Mouse (Mus musculus) forebrain, embryonic 16.5 days (tissue): Measurements from ENCODE around the gene Lamc3. TPM values are rescaled to one million over a fixed set of nuclear protein-coding genes. Genes with fewer than 3 reads are reported as not detected.

Experiments
- ATAC-seq: fragments of 200-750 bp; cut with Nextera tagmentation; 2 replicates; pipeline ENCODE4 v1.8.0; 2017; ENCODE audit warnings: mild to moderate bottlenecking, moderate library complexity
- H3K27ac ChIP-seq: fragments of 300-500 bp; sonication (generic); 2 replicates; pipeline ENCODE4 v1.5.1; 2014; ENCODE audit warnings: low read length, control low read depth
- H3K27me3 ChIP-seq: fragments of 300-500 bp; sonication (generic); replicated peaks from 2 replicates; pipeline ENCODE4 v1.6.1; 2014; ENCODE audit warnings: low read length; ENCODE audit not compliant: control insufficient read depth, insufficient read depth
- H3K36me3 ChIP-seq: fragments of 300-500 bp; sonication (generic); 2 replicates; pipeline ENCODE4 v1.6.1; 2014; ENCODE audit not compliant: control insufficient read depth, insufficient read depth
- H3K4me1 ChIP-seq: fragments of 300-500 bp; sonication (generic); replicated peaks from 2 replicates; pipeline ENCODE4 v1.6.1; 2014; ENCODE audit warnings: low read length; ENCODE audit not compliant: control insufficient read depth, insufficient read depth
- H3K4me2 ChIP-seq: fragments of 300-500 bp; sonication (generic); 2 replicates; pipeline ENCODE4 v1.6.1; 2014; ENCODE audit warnings: mild to moderate bottlenecking, low read length, control low read depth
- H3K4me3 ChIP-seq: fragments of 300-500 bp; sonication (generic); replicated peaks from 2 replicates; pipeline ENCODE4 v1.5.1; 2014; ENCODE audit warnings: mild to moderate bottlenecking, low read length, control low read depth
- H3K9ac ChIP-seq: fragments of 300-500 bp; sonication (generic); replicated peaks from 2 replicates; pipeline ENCODE4 v1.6.1; 2014; ENCODE audit warnings: low read depth, low read length, control low read depth
- H3K9me3 ChIP-seq: fragments of 300-500 bp; sonication (generic); 2 replicates; pipeline ENCODE4 v1.6.1; 2016; ENCODE audit warnings: low read length; ENCODE audit not compliant: control insufficient read depth
- WGBS: fragments of 180-500 bp; shearing (Covaris S2); extraction: QIAGEN DNeasy Blood & Tissue Kit; methylation state at CpG from one replicate; pipeline ENCODE4 v1.1.7; 2014; 5-methylcytosine and 5-hydroxymethylcytosine counted together
- polyA plus RNA-seq: library from polyadenylated mRNA; unstranded; fragments of >200 nt; fragmentation: Nextera tagmentation; extraction: Ambion mirVana; gene quantifications from 2 replicates; pipeline ENCODE4 v1.2.1, GENCODE M21; 2015

Lamc3 gene
- polyA plus RNA-seq, 1 experiment from 2014 or later, result 3.4 TPM

DNA sequence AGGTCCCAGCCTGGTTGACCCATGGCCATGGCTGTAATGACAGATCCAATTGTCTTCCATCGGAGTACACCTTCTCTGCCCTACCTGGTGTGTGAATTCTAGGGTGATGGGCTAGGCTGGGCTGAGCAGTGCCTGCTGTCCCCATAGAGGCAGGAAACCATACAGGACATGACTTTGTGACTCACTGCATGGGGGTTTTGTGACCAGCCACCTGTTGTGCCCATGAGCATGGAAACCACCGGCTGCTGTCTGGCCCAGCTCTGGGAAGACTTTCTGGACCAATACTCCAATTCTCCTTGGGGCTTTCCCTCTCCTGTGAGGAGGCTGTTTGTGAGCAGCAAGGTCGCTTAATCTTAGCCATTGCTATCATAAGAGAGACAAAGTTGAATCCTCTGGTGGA is 65.6 kb downstream of the Lamc3 start:
- H3K9me3 ChIP-seq, result no peaks in the 10 kb centered on the region
- 85% methylated on average over 3 of the region's 3 CpGs for WGBS
- no peaks in the 10 kb centered on the region for H3K36me3 ChIP-seq
- H3K27ac ChIP-seq, result no peak overlapping the region
- no peak overlapping the region for H3K4me3 ChIP-seq
- H3K4me2 ChIP-seq, result no peak overlapping the region
- no peaks in the 10 kb centered on the region for H3K27me3 ChIP-seq
- no peak for ATAC-seq
- H3K4me1 ChIP-seq, result peaks cover 29% of the 10 kb centered on the region
- H3K9ac ChIP-seq, result no peak overlapping the region

DNA sequence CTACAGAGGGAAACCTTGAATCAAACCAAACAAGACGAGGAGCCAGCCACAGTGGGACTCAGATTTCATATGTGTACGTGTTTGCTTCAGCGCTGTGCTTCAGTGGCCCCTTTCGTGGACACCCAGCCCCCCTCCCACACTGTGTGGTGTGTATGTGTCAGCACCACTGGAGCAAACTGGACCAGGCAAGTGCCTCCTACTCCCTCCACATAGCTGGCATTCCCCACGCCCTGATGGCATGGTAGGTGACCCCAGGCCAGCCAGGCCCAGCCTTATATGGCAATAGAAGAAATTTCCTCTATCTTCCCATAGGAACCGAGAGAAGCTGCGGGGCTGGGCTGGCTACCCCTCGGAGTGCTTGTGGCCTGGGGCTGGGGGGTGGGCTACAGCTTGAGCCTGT is 66.6 kb downstream of the Lamc3 start:
- Histone ChIP-seq H3K36me3 (no peaks in the 10 kb centered on the region), H3K4me3 (no peak overlapping the region), H3K4me1 (peaks cover 29% of the 10 kb centered on the region), H3K4me2 (no peak overlapping the region), H3K27me3 (no peaks in the 10 kb centered on the region), H3K27ac (no peak overlapping the region), H3K9ac (no peak overlapping the region), H3K9me3 (no peaks in the 10 kb centered on the region)
- no peak for ATAC-seq
- 90% methylated on average over 8 of the region's 8 CpGs for WGBS

DNA sequence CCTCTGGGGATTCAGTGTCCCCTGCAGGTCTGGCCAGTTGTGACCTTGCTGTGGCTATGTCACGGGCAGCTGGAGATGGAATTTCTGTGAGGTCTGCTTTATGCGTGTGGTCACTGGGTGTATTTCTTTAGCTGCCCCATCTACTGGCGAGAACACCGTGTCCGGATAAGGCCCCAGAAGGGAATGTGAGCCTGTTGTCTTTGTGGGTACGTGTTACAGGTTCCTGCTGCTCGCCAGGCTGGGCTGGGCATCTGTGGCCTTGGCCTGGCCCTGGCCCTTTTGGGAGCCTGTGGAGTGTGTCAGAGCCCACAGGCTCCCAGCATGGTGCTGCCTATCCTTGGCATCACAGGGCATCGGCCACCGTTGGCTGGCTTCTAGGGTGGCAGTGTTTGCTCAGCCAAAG is 67.7 kb downstream of the Lamc3 start:
- Histone ChIP-seq H3K4me2 (no peak overlapping the region), H3K9me3 (no peaks in the 10 kb centered on the region), H3K36me3 (no peaks in the 10 kb centered on the region), H3K27ac (no peak overlapping the region), H3K9ac (no peak overlapping the region), H3K4me1 (peaks cover 25% of the 10 kb centered on the region), H3K27me3 (no peaks in the 10 kb centered on the region), H3K4me3 (no peak overlapping the region)
- ATAC-seq, result no peak
- 87% methylated on average over 9 of the region's 9 CpGs for WGBS

DNA sequence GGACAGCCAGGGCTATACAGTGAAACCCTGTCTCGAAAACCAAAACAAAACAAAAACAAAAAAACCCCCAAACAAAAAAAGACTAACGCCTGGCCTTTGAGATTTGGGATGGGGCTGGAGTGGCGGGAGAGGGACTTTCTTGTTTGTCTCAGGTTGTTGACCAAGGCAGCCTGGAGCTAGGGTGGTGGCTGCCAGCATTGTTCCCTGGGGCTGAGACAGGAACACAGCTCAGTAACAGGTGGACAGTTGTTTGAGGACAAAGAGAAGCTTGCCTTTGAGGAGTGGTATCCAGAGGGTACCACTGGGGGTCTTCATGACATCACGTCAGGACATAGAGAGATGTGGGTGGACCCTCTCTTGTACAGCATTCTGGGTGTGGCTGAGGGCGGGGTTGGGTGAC is 68.6 kb downstream of the Lamc3 start:
- H3K36me3 ChIP-seq, result no peaks in the 10 kb centered on the region
- H3K4me3 ChIP-seq, result no peak overlapping the region
- peaks cover 19% of the 10 kb centered on the region for H3K4me1 ChIP-seq
- no peak overlapping the region for H3K27ac ChIP-seq
- H3K9me3 ChIP-seq, result no peaks in the 10 kb centered on the region
- H3K9ac ChIP-seq, result no peak overlapping the region
- ATAC-seq, result no peak
- no peaks in the 10 kb centered on the region for H3K27me3 ChIP-seq
- no peak overlapping the region for H3K4me2 ChIP-seq
- WGBS, result 86% methylated on average over 5 of the region's 5 CpGs

DNA sequence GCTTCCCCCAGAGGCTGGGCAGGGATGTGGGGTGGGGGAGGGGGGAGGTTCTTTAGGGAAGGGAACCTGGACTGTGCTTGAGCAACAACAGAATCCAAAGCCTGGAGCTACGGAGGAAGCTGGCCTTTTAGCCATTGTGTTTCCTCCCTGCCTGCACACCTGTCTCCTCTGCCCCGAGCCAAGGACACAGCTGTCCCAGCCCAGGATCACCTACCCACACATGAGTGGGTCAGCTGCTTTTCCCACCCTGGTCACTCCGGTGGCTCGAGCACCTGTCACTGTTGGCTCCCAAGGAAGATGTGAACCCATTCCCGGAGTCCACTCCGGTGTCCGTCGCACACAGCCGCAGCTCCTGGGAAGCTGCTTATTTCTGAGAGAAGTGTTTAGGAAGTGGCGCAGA is 70.1 kb downstream of the Lamc3 start:
- no peaks in the 10 kb centered on the region for H3K27me3 ChIP-seq
- no peaks in the 10 kb centered on the region for H3K36me3 ChIP-seq
- no peak for ATAC-seq
- H3K9me3 ChIP-seq, result no peaks in the 10 kb centered on the region
- no peak overlapping the region for H3K9ac ChIP-seq
- no peak overlapping the region for H3K27ac ChIP-seq
- peaks cover 13% of the 10 kb centered on the region for H3K4me1 ChIP-seq
- 91% methylated on average over 10 of the region's 10 CpGs for WGBS
- no peak overlapping the region for H3K4me3 ChIP-seq
- no peak overlapping the region for H3K4me2 ChIP-seq

DNA sequence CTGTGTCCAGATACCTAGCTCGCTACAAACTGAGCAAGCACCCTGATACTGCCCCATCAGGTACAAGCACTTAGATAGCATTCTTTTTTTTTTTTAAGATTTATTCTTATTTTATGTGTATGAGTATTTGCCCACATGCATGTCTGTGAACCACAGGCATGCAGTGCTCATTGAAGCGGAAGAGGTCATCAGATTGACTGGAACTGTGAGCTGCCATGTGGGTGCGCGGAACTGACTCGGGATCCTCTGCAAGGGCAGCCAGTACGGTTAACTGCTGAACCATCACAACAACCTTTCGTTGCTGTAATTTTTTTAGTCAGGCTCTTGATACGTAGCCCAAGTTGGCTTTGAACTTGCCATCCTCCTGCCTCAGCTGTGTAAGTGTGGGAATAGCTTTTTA is 73.9 kb downstream of the Lamc3 start:
- Histone ChIP-seq H3K4me3 (no peak overlapping the region), H3K27me3 (no peaks in the 10 kb centered on the region), H3K4me1 (peaks cover 21% of the 10 kb centered on the region), H3K27ac (no peak overlapping the region), H3K9ac (no peak overlapping the region), H3K9me3 (no peaks in the 10 kb centered on the region), H3K4me2 (no peak overlapping the region), H3K36me3 (no peaks in the 10 kb centered on the region)
- ATAC-seq, result no peak
- WGBS, result 91% methylated on average over 8 of the region's 8 CpGs

DNA sequence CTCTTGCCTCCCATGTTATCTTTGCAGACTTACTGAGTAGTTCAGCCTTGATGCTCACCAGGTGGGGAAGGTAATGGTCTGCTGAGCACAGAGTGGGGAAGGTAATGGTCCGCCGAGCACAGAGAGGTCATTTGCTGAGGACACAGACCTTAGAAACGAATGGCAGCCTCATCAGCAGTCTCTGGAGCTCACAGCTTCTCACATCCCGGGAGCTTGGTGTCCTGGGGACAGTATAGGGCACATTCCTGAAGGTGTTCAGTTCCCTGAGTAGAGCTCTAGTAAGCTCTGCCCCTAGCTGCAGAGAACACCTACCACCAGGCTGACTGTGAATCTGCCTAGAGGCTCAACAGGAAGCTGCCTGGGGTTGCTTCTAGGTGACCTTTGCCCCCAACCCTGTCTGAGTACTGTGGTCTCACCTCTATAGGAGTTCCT is 74.7 kb downstream of the Lamc3 start:
- peak overlapping the region; percentile 82 for H3K27ac ChIP-seq
- H3K4me1 ChIP-seq, result peaks cover 21% of the 10 kb centered on the region
- no peaks in the 10 kb centered on the region for H3K27me3 ChIP-seq
- no peak overlapping the region for H3K4me2 ChIP-seq
- 53% methylated on average over 4 of the region's 4 CpGs for WGBS
- no peak for ATAC-seq
- H3K9me3 ChIP-seq, result no peaks in the 10 kb centered on the region
- H3K9ac ChIP-seq, result no peak overlapping the region; the same call in 1 of the 2 replicates
- H3K4me3 ChIP-seq, result no peak overlapping the region
- no peaks in the 10 kb centered on the region for H3K36me3 ChIP-seq

DNA sequence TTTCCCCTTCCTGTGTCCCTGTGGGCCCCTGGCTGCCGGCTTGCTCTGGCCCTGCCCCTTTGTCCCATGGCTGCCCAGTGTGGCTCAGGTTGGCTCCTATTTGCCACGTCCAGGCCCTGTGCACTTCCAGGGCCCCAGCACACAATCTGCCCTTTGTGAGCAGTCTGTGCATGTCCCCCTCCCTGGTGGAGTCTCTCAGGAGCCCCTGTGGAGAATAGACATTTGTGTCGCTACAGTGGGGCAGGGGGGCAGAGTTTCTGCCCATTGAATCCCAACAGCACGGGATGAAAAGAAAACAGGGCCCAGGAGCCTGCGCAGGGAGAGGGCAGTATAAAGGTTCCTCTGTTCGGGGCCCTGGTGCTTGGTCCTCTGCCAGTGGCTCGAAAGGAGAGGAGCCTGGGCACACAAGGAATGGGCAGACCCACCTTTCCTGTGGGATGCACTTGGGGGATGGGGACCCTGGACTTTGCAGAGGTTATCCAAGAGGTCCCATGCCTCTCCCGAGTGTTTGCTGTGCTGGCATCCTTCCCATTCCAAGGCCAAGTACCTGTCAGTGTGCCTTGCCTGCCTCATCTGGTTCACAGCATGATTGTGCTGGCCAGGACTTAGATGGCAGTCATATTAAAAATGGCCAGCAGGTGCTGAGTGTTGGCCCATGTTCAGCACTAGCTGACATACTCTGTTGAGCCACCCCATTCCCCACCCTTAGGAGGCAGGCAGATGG is 75.6 kb downstream of the Lamc3 start:
- Histone ChIP-seq H3K36me3 (no peaks in the 10 kb centered on the region), H3K9ac (peak overlapping the region; percentile 7; the same call in 1 of the 2 replicates), H3K4me2 (no peak overlapping the region), H3K9me3 (no peaks in the 10 kb centered on the region), H3K27me3 (no peaks in the 10 kb centered on the region), H3K4me1 (peaks cover 21% of the 10 kb centered on the region), H3K4me3 (no peak overlapping the region), H3K27ac (peak overlapping the region; percentile 82)
- ATAC-seq, result peak; percentile 94
- WGBS, result 15% methylated on average over 8 of the region's 8 CpGs

DNA sequence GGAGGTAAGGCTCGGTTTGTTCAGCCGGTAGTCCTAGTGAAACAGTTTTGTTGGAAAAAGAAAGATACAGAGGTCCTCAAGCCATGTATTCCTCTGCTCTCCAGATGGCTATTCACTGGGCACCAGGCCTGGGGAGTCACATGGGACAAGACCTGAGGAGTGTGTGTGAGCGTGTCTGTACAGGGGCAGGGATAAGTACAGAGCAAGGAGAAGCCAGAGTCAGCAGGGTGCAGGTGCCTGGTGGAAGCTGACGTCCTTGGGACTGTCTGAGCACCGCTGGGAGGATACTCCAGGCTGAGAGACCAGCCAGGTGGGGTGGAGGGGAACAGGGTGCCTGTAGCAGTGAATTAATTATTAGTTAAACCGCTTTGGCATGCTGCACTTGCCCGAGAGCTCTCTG is 76.4 kb downstream of the Lamc3 start:
- Histone ChIP-seq H3K4me2 (no peak overlapping the region), H3K9ac (no peak overlapping the region), H3K9me3 (no peaks in the 10 kb centered on the region), H3K4me1 (peaks cover 21% of the 10 kb centered on the region), H3K36me3 (no peaks in the 10 kb centered on the region), H3K4me3 (no peak overlapping the region), H3K27ac (peak overlapping the region; percentile 82), H3K27me3 (no peaks in the 10 kb centered on the region)
- 56% methylated on average over 7 of the region's 7 CpGs for whole genome bisulfite sequencing
- ATAC-seq, result no peak

DNA sequence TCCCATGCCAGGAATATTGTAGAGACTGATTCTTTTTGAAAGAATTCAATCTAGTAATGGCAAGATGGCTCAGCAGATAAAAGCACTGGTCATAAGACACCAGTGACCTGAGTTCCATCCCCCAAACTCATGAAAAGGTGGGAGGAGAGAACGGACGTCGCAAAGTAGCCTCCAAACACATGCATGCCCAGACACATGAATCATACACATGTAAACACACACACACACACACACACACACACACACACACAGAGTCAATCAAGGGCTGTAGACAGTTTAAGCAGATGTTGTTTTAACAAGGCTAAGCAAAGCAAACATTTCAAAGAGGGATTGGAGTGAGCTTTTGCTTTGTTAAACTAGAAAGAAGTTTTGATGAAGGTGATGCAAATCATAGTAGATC is 77.1 kb downstream of the Lamc3 start:
- ATAC-seq, result no peak
- peaks cover 21% of the 10 kb centered on the region for H3K4me1 ChIP-seq
- no peak overlapping the region for H3K4me3 ChIP-seq
- H3K9me3 ChIP-seq, result no peaks in the 10 kb centered on the region
- H3K4me2 ChIP-seq, result no peak overlapping the region
- no peaks in the 10 kb centered on the region for H3K27me3 ChIP-seq
- H3K27ac ChIP-seq, result no peak overlapping the region
- H3K9ac ChIP-seq, result no peak overlapping the region
- H3K36me3 ChIP-seq, result no peaks in the 10 kb centered on the region
- WGBS, result 86% methylated on average over 3 of the region's 3 CpGs
